Mouse (Mus musculus) midbrain, embryonic 12.5 days (tissue): ENCODE data around the gene Swsap1. TPM values are rescaled to one million over a fixed set of nuclear protein-coding genes. Genes with fewer than 3 reads are reported as not detected.

Experiments used
- ATAC-seq: fragments of 200-750 bp; cut with Nextera tagmentation; 2 replicates; pipeline ENCODE4 v1.8.0; 2017; ENCODE audit warnings: low read depth, moderate TSS enrichment, moderate library complexity; ENCODE audit not compliant: low FRiP score
- H3K27ac ChIP-seq: fragments of 300-500 bp; sonication (generic); replicated peaks from 2 replicates; pipeline ENCODE4 v1.5.1; 2016; ENCODE audit warnings: mild to moderate bottlenecking
- H3K27me3 ChIP-seq: fragments of 300-500 bp; sonication (generic); 2 replicates; pipeline ENCODE4 v1.6.1; 2016; ENCODE audit warnings: mild to moderate bottlenecking
- H3K36me3 ChIP-seq: fragments of 300-500 bp; sonication (generic); 2 replicates; pipeline ENCODE4 v1.6.1; 2016
- H3K4me1 ChIP-seq: fragments of 300-500 bp; sonication (generic); 2 replicates; pipeline ENCODE4 v1.6.1; 2016
- H3K4me2 ChIP-seq: fragments of 300-500 bp; sonication (generic); replicated peaks from 2 replicates; pipeline ENCODE4 v1.6.1; 2016; ENCODE audit warnings: mild to moderate bottlenecking, moderate library complexity
- H3K4me3 ChIP-seq: fragments of 300-500 bp; sonication (generic); 2 replicates; pipeline ENCODE4 v1.5.1; 2016; ENCODE audit warnings: mild to moderate bottlenecking
- H3K9ac ChIP-seq: fragments of 300-500 bp; sonication (generic); replicated peaks from 2 replicates; pipeline ENCODE4 v1.6.1; 2016; ENCODE audit warnings: mild to moderate bottlenecking, moderate library complexity
- H3K9me3 ChIP-seq: fragments of 300-500 bp; sonication (generic); 2 replicates; pipeline ENCODE4 v1.6.1; 2016; ENCODE audit warnings: mild to moderate bottlenecking
- WGBS: fragments of 180-500 bp; shearing (Covaris S2); methylation state at CpG from one replicate; pipeline ENCODE4 v1.1.7; 2016; 5-methylcytosine and 5-hydroxymethylcytosine counted together
- polyA plus RNA-seq: library from polyadenylated mRNA; unstranded; fragments of >200 nt; fragmentation: Nextera tagmentation; extraction: Ambion mirVana; gene quantifications from 2 replicates; pipeline ENCODE4 v1.2.1, GENCODE M21; 2016

Gene Swsap1
- polyA plus RNA-seq, 1 experiment from 2014 or later: 7.8 TPM

GRCm38 (mm10) chr9:21937711-21938175, 17.8 kb upstream of the Swsap1 start:
- 77% methylated on average over 4 of the region's 4 CpGs for WGBS
- Histone ChIP-seq H3K36me3 (peaks cover 18% of the 10 kb centered on the region; the same call in 1 of the 2 replicates), H3K4me3 (peak overlapping the region; percentile 67), H3K9ac (peak overlapping the region; percentile 78), H3K27me3 (0 out of 2 replicates have a peak, but pooled peaks cover 6% of the 10 kb centered on the region), H3K4me1 (peaks cover 20% of the 10 kb centered on the region), H3K27ac (no peak overlapping the region), H3K9me3 (no peaks in the 10 kb centered on the region), H3K4me2 (peak overlapping the region; percentile 74)
- peak; percentile 1; the same call in 1 of the 2 replicates for ATAC-seq

DNA sequence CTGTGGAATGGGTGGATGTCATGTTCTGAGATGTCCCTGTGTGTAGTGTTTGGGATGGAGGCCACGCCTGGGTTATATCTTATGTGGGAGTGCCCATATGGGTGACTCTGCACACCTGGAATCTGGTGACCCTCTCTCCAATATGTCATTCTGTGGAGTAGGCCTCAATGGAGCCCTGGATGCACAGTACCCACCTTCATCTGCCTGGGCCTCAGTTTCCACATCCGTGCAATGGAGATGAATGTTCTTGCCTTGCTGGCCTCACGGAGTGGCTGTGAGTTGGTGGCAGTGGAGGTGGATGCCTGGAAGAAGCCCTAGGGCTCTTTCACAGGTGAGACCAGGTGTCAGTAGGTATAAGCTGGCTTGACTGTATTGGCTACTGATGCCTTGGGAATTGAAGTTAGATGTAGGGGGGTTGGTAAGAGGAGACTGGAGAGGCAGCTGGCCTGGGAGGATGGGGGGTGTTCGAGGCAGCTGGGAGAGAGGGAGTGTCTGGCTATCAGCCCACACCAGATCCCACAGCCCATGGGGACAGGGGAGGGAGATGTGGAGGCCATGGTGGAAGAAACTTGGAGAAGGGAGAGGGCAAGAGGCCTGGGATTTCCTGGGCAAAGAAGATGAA, 17.2 kb upstream of the Swsap1 start:
- peaks cover 8% of the 10 kb centered on the region; the same call in 1 of the 2 replicates for H3K27me3 ChIP-seq
- peak overlapping the region; percentile 74 for H3K4me2 ChIP-seq
- H3K9ac ChIP-seq: 0 out of 2 replicates have a peak overlapping the region, but pooled peaks have one; percentile 37
- peaks cover 20% of the 10 kb centered on the region for H3K4me1 ChIP-seq
- no peak for ATAC-seq
- no peak overlapping the region for H3K27ac ChIP-seq
- peak overlapping the region; percentile 67 for H3K4me3 ChIP-seq
- no peaks in the 10 kb centered on the region for H3K9me3 ChIP-seq
- H3K36me3 ChIP-seq: peaks cover 18% of the 10 kb centered on the region; the same call in 1 of the 2 replicates
- 87% methylated on average over 4 of the region's 4 CpGs for WGBS

GRCm38 (mm10) chr9:21943046-21943445, 12.5 kb upstream of the Swsap1 start:
- H3K9ac ChIP-seq: no peak overlapping the region
- H3K27me3 ChIP-seq: peaks cover 22% of the 10 kb centered on the region
- no peaks in the 10 kb centered on the region for H3K9me3 ChIP-seq
- H3K4me1 ChIP-seq: peaks cover 19% of the 10 kb centered on the region
- 81% methylated on average over 12 of the region's 12 CpGs for WGBS
- H3K4me3 ChIP-seq: no peak overlapping the region
- no peak overlapping the region for H3K27ac ChIP-seq
- H3K4me2 ChIP-seq: no peak overlapping the region
- no peak for ATAC-seq
- H3K36me3 ChIP-seq: peaks cover 21% of the 10 kb centered on the region; the same call in 1 of the 2 replicates

DNA sequence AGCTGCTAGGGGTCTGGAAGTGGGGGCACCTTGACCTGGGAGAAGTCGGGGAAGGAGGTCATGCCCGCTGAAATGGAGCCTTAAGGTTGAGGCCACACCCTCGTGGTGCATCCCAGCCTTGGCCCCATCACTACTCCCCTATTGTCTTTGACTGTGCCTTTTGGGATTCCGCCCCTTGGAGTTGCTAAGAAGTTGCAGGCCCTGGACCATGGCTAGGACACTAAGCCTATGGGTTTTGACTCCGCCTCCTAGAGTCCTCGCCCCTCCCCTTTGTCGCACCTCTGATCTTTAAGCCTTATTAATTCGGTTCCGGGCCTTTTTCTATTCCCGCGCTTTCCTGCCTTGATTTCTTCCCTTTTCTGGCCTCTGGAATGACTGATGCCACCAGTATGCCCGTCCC, 11.9 kb upstream of the Swsap1 start:
- Histone ChIP-seq H3K27me3 (peaks cover 27% of the 10 kb centered on the region), H3K36me3 (peaks cover 21% of the 10 kb centered on the region; the same call in 1 of the 2 replicates), H3K27ac (no peak overlapping the region), H3K4me3 (no peak overlapping the region), H3K9me3 (no peaks in the 10 kb centered on the region), H3K4me2 (no peak overlapping the region), H3K9ac (no peak overlapping the region), H3K4me1 (peaks cover 13% of the 10 kb centered on the region)
- WGBS: 56% methylated on average over 12 of the region's 12 CpGs
- no peak for ATAC-seq

DNA sequence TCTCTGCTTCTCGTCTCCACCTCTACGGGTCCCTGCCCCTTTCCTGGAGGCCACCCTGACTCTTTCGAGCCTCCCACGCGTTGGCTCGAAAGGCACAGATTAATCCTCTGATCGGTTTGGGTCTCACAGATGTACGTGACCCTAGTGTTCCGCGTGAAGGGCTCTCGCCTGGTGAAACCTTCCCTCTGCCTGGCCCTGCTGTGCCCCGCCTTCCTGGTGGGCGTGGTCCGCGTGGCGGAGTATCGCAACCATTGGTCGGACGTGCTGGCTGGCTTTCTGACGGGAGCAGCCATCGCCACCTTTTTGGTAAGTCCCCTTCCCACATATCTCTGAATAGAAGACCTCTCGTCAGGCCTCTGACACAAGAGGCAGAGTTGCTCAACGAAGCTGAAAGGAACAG, 11.3 kb upstream of the Swsap1 start:
- WGBS: 23% methylated on average over 23 of the region's 23 CpGs
- no peaks in the 10 kb centered on the region for H3K9me3 ChIP-seq

GRCm38 (mm10) chr9:21947540-21948130, 7.9 kb upstream of the Swsap1 start:
- WGBS: 6% methylated on average over 24 of the region's 28 CpGs
- Histone ChIP-seq H3K4me1 (peaks cover 8% of the 10 kb centered on the region; the same call in 1 of the 2 replicates), H3K9me3 (no peaks in the 10 kb centered on the region), H3K4me2 (peak overlapping the region; percentile 26), H3K36me3 (0 out of 2 replicates have a peak, but pooled peaks cover 3% of the 10 kb centered on the region), H3K27me3 (peaks cover 40% of the 10 kb centered on the region), H3K4me3 (no peak overlapping the region), H3K27ac (no peak overlapping the region), H3K9ac (no peak overlapping the region; the same call in 1 of the 2 replicates)
- no peak for ATAC-seq

More for the DNA sequence above, 11.3 kb upstream of the Swsap1 start:
- no peak for ATAC-seq
- Histone ChIP-seq H3K4me2 (no peak overlapping the region), H3K27ac (no peak overlapping the region), H3K36me3 (peaks cover 16% of the 10 kb centered on the region; the same call in 1 of the 2 replicates), H3K4me1 (peaks cover 8% of the 10 kb centered on the region; the same call in 1 of the 2 replicates), H3K9ac (no peak overlapping the region), H3K27me3 (peaks cover 34% of the 10 kb centered on the region), H3K4me3 (no peak overlapping the region)

DNA sequence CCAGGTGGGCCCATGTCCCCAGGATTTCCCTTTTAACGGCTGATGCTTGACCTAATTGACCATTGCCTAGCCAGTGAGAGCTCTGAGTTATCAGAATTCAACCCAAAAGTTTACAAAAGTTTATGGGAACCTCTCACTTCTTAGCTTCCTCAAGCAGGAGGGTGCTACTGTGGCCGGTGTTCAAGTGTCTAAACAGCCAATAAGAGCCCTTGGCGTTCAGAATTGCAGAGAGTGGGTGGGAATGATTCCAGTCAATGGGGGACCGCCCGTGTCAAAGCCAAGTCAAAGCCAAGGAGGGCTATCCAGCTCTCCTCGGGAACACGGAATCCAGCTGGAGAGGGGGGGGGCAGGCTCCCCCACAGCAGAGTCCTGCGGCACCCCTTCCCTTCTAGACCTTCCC, 7.4 kb upstream of the Swsap1 start:
- no peak for ATAC-seq

DNA sequence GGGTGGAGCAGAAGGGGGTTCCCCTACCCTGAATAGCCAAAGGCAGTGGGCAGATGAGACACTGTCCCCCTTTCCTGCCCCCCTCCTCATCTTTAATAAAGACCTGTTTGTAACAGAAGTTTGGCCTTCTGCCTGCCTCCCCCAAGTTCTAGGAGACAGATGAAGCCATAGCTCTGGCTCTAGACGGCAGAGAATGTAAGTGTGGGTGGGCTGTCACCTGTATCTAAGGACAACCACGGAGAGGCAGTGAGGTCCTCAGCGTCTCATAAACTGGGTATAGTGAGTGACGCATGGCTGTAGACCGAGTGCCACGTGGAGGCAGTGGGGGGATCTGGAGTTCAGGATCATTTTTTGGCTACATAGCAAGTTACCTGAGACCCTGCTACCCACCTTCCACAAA, 6.8 kb upstream of the Swsap1 start:
- WGBS: 72% methylated on average over 6 of the region's 6 CpGs
- no peak overlapping the region for H3K4me3 ChIP-seq
- no peak overlapping the region for H3K27ac ChIP-seq
- no peaks in the 10 kb centered on the region for H3K9me3 ChIP-seq
- no peak overlapping the region for H3K9ac ChIP-seq
- H3K4me1 ChIP-seq: peaks cover 16% of the 10 kb centered on the region
- H3K27me3 ChIP-seq: peaks cover 36% of the 10 kb centered on the region
- ATAC-seq: no peak
- H3K4me2 ChIP-seq: no peak overlapping the region
- 0 out of 2 replicates have a peak, but pooled peaks cover 3% of the 10 kb centered on the region for H3K36me3 ChIP-seq

More for the DNA sequence above, 7.4 kb upstream of the Swsap1 start:
- Histone ChIP-seq H3K4me2 (no peak overlapping the region), H3K9me3 (no peaks in the 10 kb centered on the region), H3K27ac (no peak overlapping the region), H3K9ac (no peak overlapping the region), H3K4me1 (peaks cover 10% of the 10 kb centered on the region), H3K27me3 (peaks cover 40% of the 10 kb centered on the region), H3K4me3 (no peak overlapping the region), H3K36me3 (0 out of 2 replicates have a peak, but pooled peaks cover 3% of the 10 kb centered on the region)
- WGBS: 54% methylated on average over 8 of the region's 8 CpGs

- Histone ChIP-seq H3K9ac (no peak overlapping the region), H3K36me3 (0 out of 2 replicates have a peak, but pooled peaks cover 3% of the 10 kb centered on the region), H3K4me3 (no peak overlapping the region), H3K9me3 (no peaks in the 10 kb centered on the region), H3K4me2 (no peak overlapping the region), H3K27ac (no peak overlapping the region), H3K27me3 (peaks cover 28% of the 10 kb centered on the region), H3K4me1 (peaks cover 23% of the 10 kb centered on the region)
- WGBS: 20% methylated on average over 11 of the region's 11 CpGs
- no peak for ATAC-seq
Observed at GRCm38 (mm10) chr9:21950322-21950721, 5.2 kb upstream of the Swsap1 start.

DNA sequence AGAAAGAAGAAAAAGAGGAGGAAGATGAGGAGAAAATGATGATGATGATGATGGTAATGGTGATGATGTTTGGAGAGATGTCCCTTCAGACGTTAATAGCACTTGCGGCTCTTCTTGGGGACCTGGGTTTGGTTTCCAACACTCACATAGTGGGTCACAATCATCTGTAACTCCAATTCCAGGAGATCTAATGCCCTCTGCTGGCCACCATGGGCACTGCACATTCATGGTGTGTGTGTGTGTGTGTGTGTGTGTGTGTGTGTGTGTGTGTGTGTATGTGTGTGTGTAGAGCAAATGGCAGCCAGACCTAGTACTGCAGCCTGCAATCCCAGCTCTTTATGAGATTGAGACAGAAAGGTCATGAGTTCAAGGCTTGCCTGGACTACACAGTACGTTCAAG, 3.6 kb upstream of the Swsap1 start:
- peaks cover 29% of the 10 kb centered on the region for H3K4me1 ChIP-seq
- ATAC-seq: no peak
- 74% methylated on average over 3 of the region's 3 CpGs for WGBS

DNA sequence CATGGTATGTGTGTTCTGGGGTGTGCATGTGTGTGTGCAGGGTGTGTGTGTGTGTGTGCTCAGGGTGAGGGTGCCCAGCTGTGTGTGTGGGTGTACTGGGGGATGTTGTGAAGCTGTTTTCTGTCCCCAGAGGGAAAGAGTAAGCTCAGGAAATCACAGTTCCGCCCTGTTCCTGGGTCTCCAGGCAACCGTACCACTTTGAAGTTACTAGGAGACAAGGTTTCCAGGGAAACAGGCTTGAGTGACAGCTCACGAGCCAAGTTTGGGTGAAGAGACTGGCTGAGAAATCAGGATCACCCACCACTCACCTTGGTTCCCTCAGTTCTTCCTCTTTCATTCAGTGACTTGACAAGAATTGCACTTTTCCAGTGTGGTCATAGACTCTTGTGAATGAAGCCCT, 2.0 kb upstream of the Swsap1 start:
- Histone ChIP-seq H3K4me3 (no peak overlapping the region), H3K9me3 (no peaks in the 10 kb centered on the region), H3K27ac (peak overlapping the region; percentile 27; the same call in 1 of the 2 replicates), H3K27me3 (peaks cover 13% of the 10 kb centered on the region), H3K9ac (0 out of 2 replicates have a peak overlapping the region, but pooled peaks have one; percentile 1), H3K4me1 (peaks cover 21% of the 10 kb centered on the region), H3K36me3 (no peaks in the 10 kb centered on the region), H3K4me2 (0 out of 2 replicates have a peak overlapping the region, but pooled peaks have one; percentile 6)
- ATAC-seq: no peak
- WGBS: 2% methylated on average over 3 of the region's 3 CpGs

More for the DNA sequence above, 3.6 kb upstream of the Swsap1 start:
- Histone ChIP-seq H3K27ac (no peak overlapping the region), H3K4me3 (no peak overlapping the region), H3K9me3 (no peaks in the 10 kb centered on the region), H3K27me3 (peaks cover 28% of the 10 kb centered on the region), H3K36me3 (no peaks in the 10 kb centered on the region), H3K9ac (no peak overlapping the region), H3K4me2 (no peak overlapping the region)

GRCm38 (mm10) chr9:21954635-21955034, 920 bp upstream of the Swsap1 start:
- peak overlapping the region; percentile 65 for H3K4me2 ChIP-seq
- no peak overlapping the region for H3K27ac ChIP-seq
- no peaks in the 10 kb centered on the region for H3K9me3 ChIP-seq
- peaks cover 21% of the 10 kb centered on the region for H3K4me1 ChIP-seq
- H3K27me3 ChIP-seq: peaks cover 11% of the 10 kb centered on the region
- WGBS: 78% methylated on average over 3 of the region's 3 CpGs
- H3K9ac ChIP-seq: no peak overlapping the region
- no peak overlapping the region for H3K4me3 ChIP-seq
- no peak for ATAC-seq
- H3K36me3 ChIP-seq: no peaks in the 10 kb centered on the region
